Mouse (Mus musculus) limb, embryonic 12.5 days (tissue): ENCODE measurements at regions not wholly inside any gene's neighbourhood (a gene's known extent, or its start where the extent isn't known, plus 50 kb on each side); places are given as distances from the start of the nearest gene placed in this dataset.

Source experiments
- ATAC-seq: fragments of 200-750 bp; cut with Nextera tagmentation; 2 replicates; pipeline ENCODE4 v1.8.0; 2017; ENCODE audit warnings: low read depth, moderate TSS enrichment; ENCODE audit not compliant: insufficient number of reproducible peaks, insufficient read depth, low FRiP score, low TSS enrichment
- H3K27ac ChIP-seq: fragments of 300-500 bp; sonication (generic); 2 replicates; pipeline ENCODE4 v1.5.1; 2016; ENCODE audit warnings: mild to moderate bottlenecking, moderate library complexity
- H3K27me3 ChIP-seq: fragments of 300-500 bp; sonication (generic); 2 replicates; pipeline ENCODE4 v1.6.1; 2016; ENCODE audit warnings: mild to moderate bottlenecking, moderate library complexity
- H3K36me3 ChIP-seq: fragments of 300-500 bp; sonication (generic); 2 replicates; pipeline ENCODE4 v1.6.1; 2016; ENCODE audit warnings: mild to moderate bottlenecking, moderate library complexity
- H3K4me1 ChIP-seq: fragments of 300-500 bp; sonication (generic); replicated peaks from 2 replicates; pipeline ENCODE4 v1.6.1; 2016
- H3K4me2 ChIP-seq: fragments of 300-500 bp; sonication (generic); 2 replicates; pipeline ENCODE4 v1.6.1; 2016; ENCODE audit warnings: mild to moderate bottlenecking, moderate library complexity
- H3K4me3 ChIP-seq: fragments of 300-500 bp; sonication (generic); replicated peaks from 2 replicates; pipeline ENCODE4 v1.5.1; 2016; ENCODE audit warnings: mild to moderate bottlenecking
- H3K9ac ChIP-seq: fragments of 300-500 bp; sonication (generic); replicated peaks from 2 replicates; pipeline ENCODE4 v1.6.1; 2016; ENCODE audit warnings: mild to moderate bottlenecking, moderate library complexity
- H3K9me3 ChIP-seq: fragments of 300-500 bp; sonication (generic); 2 replicates; pipeline ENCODE4 v1.6.1; 2016; ENCODE audit warnings: mild to moderate bottlenecking, moderate library complexity
- WGBS: fragments of 180-500 bp; shearing (Covaris S2); methylation state at CpG from one replicate; pipeline ENCODE4 v1.1.7; 2016; 5-methylcytosine and 5-hydroxymethylcytosine counted together

GRCm38 (mm10) chr9:32057427-32058115 is 58.4 kb upstream of the Arhgap32 start:
- no peak overlapping the region for H3K4me2 ChIP-seq
- no peak overlapping the region for H3K4me3 ChIP-seq
- no peak overlapping the region for H3K9ac ChIP-seq
- H3K9me3 ChIP-seq: no peaks in the 10 kb centered on the region
- peaks cover 3% of the 10 kb centered on the region; the same call in 1 of the 2 replicates for H3K4me1 ChIP-seq
- H3K27ac ChIP-seq: no peak overlapping the region
- H3K27me3 ChIP-seq: no peaks in the 10 kb centered on the region
- H3K36me3 ChIP-seq: no peaks in the 10 kb centered on the region
- 82% methylated on average over 4 of the region's 4 CpGs for WGBS
- no peak for ATAC-seq

DNA sequence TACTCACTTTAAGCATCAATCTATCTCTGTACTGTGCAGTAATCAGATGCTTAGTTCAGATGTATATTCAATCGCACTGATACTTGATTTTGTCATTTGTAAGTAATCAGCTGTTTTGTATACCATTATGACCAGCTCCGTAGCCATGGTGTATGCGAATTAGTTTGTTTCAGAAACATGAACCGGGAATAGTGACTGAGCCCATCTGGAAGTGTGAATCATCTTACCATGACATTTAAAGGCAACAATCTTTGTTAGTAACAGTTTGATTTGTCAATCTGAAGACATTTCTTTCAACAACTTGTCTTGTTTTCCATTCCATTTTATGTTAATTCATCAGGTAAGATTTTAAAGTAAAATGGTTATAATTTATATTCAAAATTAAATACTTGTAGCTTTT is 53.2 kb upstream of the Arhgap32 start:
- no peak overlapping the region for H3K9ac ChIP-seq
- no peaks in the 10 kb centered on the region for H3K4me1 ChIP-seq
- 91% methylated on average over 4 of the region's 4 CpGs for WGBS
- no peaks in the 10 kb centered on the region for H3K27me3 ChIP-seq
- no peak overlapping the region for H3K4me3 ChIP-seq
- no peak overlapping the region for H3K27ac ChIP-seq
- H3K9me3 ChIP-seq: no peaks in the 10 kb centered on the region
- H3K4me2 ChIP-seq: no peak overlapping the region
- H3K36me3 ChIP-seq: no peaks in the 10 kb centered on the region
- ATAC-seq: no peak

- H3K27me3 ChIP-seq: no peaks in the 10 kb centered on the region
- H3K9ac ChIP-seq: no peak overlapping the region
- no peaks in the 10 kb centered on the region for H3K9me3 ChIP-seq
- no peaks in the 10 kb centered on the region for H3K4me1 ChIP-seq
- no peak overlapping the region for H3K4me2 ChIP-seq
- H3K36me3 ChIP-seq: no peaks in the 10 kb centered on the region
- H3K27ac ChIP-seq: no peak overlapping the region
- WGBS: 72% methylated on average over 6 of the region's 6 CpGs
- no peak overlapping the region for H3K4me3 ChIP-seq
- no peak for ATAC-seq
Measured at GRCm38 (mm10) chr9:32063541-32063940, 52.4 kb upstream of the Arhgap32 start.

DNA sequence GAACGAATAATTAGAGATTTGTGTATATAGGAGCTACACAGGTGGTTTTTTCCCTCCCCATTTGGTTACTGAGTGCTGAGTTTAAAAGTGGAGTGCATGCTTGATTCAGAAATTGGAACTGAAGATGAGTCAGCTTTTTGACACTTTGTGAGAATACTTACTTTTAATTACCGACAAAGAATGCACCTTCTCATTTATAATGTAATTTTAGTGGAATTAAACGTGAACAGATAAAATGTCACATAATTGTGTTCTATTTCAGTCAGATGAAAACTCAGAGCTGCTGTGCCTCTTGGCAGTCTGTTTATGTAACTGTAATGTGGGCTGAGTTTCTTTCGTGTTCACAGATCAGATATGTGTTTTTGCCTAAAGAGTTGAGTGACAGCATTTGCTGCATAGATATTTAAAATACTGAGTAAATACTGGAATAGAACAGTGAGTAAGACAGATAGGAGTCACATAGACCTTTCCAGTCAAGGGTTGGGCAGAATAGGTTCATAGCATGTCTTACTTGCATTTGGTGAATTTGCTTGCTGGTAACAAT is 51.9 kb upstream of the Arhgap32 start:
- 93% methylated on average over 4 of the region's 4 CpGs for WGBS
- H3K9me3 ChIP-seq: no peaks in the 10 kb centered on the region
- ATAC-seq: no peak
- no peaks in the 10 kb centered on the region for H3K4me1 ChIP-seq
- no peak overlapping the region for H3K4me3 ChIP-seq
- no peaks in the 10 kb centered on the region for H3K36me3 ChIP-seq
- H3K4me2 ChIP-seq: no peak overlapping the region
- no peak overlapping the region for H3K9ac ChIP-seq
- no peaks in the 10 kb centered on the region for H3K27me3 ChIP-seq
- no peak overlapping the region for H3K27ac ChIP-seq
